Mouse (Mus musculus): ENCODE data around the gene Ybx2. TPM values are rescaled to one million over a fixed set of nuclear protein-coding genes. Genes with fewer than 3 reads are reported as not detected.
"Not testable (repeated sequence)": the region's sequence is repeated elsewhere in the genome, so short reads cannot be mapped to it uniquely, and the experiment has no call there.

Gene Ybx2
- polyA plus RNA-seq, 1 experiment from 2014 or later, result 5.0 TPM

DNA sequence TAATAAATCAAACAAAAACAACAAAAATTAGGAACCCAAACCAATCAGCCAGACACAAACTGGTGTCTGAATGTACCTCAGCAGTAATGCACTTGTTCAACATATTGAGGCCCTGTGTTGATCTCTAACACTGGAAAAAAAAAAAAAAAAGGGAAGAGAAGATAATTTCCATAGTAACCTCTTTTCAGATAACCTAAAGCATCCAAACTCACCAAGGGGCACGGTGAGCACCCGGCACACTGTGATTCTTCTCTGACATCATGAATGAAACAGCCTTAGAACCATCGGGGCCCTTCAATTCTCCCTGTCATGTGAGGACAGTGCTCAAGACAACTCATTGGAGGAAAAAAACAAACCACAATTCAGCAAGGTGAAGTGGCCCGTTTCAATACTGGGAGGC is 5.9 kb upstream of the Ybx2 start:
- H3K4me1 ChIP-seq (replicated peaks), result peaks cover 3% of the 10 kb centered on the region; the same call in 1 of the 2 replicates
- no peak overlapping the region for H3K4me2 ChIP-seq
- H3K27ac ChIP-seq (replicated peaks), result no peak overlapping the region
- H3K9me3 ChIP-seq, result no peaks in the 10 kb centered on the region
- H3K36me3 ChIP-seq, result no peaks in the 10 kb centered on the region
- ATAC-seq (ENCODE audit: low read depth), result no peak
- no peak overlapping the region for H3K4me3 ChIP-seq
- WGBS, result 87% methylated on average over 4 of the region's 4 CpGs
- H3K9ac ChIP-seq, result no peak overlapping the region
- H3K27me3 ChIP-seq, result peaks cover 5% of the 10 kb centered on the region

DNA sequence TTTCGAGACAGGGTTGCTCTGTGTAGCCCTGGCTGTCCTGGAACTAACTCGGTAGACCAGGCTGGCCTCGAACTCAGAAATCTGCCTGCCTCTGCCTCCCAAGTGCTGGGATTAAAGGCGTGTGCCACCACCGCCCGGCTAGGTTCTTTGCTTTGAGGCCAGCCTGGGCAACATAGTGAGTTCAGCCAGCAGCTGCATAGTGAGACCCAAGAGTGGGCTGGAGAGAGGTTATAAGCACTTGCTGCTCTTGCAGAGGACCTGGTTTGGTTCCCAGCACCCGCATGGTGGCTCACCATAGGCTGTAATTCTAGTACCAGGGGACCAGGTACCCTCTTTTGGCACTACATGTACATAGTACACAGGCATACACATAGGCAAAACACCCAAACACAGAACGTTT is 5.4 kb upstream of the Ybx2 start:
- ATAC-seq (ENCODE audit: low read depth); H3K9me3 ChIP-seq; H3K4me1 ChIP-seq (replicated peaks); H3K36me3 ChIP-seq; H3K27me3 ChIP-seq; H3K4me3 ChIP-seq; H3K4me2 ChIP-seq; H3K27ac ChIP-seq (replicated peaks); H3K9ac ChIP-seq: not testable (repeated sequence)
- WGBS, result 86% methylated on average over 8 of the region's 8 CpGs

DNA sequence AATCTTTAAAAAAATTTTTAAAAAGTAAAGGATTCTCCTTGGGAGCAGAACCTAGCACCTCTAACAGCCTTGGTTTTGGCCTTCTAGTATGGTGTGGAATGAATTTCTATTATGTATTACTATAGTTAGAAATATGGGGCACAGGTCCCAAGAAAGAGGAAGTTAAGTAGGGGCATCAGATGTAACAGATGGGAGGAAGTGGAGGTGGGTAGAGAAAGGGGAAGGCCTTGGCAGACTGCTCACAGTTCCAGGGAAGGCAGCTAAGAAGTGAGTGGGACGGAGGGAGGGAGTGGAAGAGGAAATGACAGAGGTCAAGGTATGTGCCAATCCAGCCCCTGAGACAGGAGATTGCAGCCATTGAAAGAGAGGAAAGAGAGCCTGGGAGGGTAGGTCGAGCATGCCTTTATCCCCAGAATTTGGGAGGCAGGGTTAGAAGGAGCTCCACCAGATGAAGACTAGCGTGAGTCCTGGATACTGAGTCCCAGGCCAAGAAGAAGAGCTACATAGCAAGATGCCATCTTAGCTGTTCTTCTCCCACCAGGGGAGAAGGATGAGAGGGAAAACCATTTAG is 4.5 kb upstream of the Ybx2 start:
- H3K4me3 ChIP-seq, result no peak overlapping the region
- WGBS, result 73% methylated on average over 3 of the region's 3 CpGs
- no peak overlapping the region for H3K9ac ChIP-seq
- H3K36me3 ChIP-seq, result no peaks in the 10 kb centered on the region
- H3K9me3 ChIP-seq, result no peaks in the 10 kb centered on the region
- no peak for ATAC-seq (ENCODE audit: low read depth)
- no peak overlapping the region for H3K27ac ChIP-seq (replicated peaks)
- peaks cover 10% of the 10 kb centered on the region for H3K4me1 ChIP-seq (replicated peaks)
- no peak overlapping the region for H3K4me2 ChIP-seq
- H3K27me3 ChIP-seq, result peaks cover 12% of the 10 kb centered on the region

DNA sequence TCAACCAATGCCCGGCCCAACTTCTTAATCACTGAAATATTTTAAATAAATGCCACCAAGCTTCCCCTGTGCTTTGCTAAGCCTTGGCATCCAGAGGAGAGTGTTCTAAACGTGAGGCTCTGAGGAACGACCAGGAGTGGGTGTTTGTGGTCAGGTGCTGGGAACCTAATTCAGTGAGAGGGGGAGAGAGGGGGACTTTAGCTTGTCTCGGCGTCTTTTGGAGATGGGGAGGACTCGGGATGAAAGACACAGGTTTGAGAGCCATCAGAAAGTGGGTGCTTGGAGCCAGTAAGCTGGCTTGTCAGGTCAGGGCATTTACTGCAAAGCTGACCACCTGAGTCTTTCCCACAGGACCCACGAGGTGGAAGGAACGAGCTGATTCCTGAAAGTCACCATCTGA is 3.8 kb upstream of the Ybx2 start:
- 76% methylated on average over 8 of the region's 8 CpGs for WGBS
- ATAC-seq (ENCODE audit: low read depth), result no peak
- Histone ChIP-seq H3K27me3 (peaks cover 19% of the 10 kb centered on the region), H3K9me3 (no peaks in the 10 kb centered on the region), H3K4me2 (no peak overlapping the region), H3K4me1 (replicated peaks) (peaks cover 17% of the 10 kb centered on the region), H3K9ac (no peak overlapping the region), H3K36me3 (no peaks in the 10 kb centered on the region), H3K27ac (replicated peaks) (no peak overlapping the region), H3K4me3 (no peak overlapping the region)

DNA sequence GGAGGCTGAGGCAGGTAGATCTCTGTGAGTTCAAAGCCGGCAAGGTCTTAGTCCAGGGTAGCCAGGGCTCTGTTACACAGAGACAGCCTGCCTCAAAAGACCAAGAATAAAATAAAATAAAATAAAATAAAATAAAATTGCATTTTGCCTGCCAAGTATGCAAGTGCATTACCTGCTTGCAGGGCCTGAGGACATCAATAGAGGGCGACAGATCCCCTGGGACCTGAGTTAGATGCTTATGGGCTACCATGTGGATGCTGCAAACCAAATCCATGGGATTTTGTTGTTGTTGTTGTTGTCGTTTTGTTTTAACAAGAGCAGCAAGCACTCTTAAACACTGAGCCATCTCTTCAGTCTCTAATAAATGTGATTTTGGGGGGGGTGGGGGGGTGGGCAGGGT is 3.3 kb upstream of the Ybx2 start:
- Histone ChIP-seq H3K4me2 (no peak overlapping the region), H3K27ac (replicated peaks) (no peak overlapping the region), H3K4me3 (no peak overlapping the region), H3K27me3 (peaks cover 24% of the 10 kb centered on the region), H3K9me3 (no peaks in the 10 kb centered on the region), H3K9ac (no peak overlapping the region), H3K36me3 (no peaks in the 10 kb centered on the region), H3K4me1 (replicated peaks) (peaks cover 22% of the 10 kb centered on the region)
- WGBS, result 37% methylated on average over 3 of the region's 3 CpGs
- ATAC-seq (ENCODE audit: low read depth), result no peak

DNA sequence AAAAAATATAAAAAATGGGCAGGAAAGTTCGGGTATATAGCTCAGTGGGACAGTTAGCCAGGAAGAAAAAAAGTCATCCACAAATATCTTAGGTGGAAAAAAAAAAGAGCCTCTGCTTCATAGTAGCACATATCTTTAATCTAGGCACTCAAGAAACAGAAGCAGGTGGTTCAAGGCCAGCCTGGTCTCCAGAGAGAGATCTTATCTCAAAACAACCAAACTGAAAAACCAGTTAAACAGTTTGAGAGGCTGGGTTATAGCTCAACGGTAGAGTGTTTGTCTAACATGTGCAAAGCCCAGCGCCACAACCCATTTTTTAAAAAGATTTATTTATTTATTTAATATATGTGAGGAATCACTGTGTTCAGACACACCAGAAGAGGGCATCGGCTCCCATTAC is 2.5 kb upstream of the Ybx2 start:
- Histone ChIP-seq H3K9ac (no peak overlapping the region), H3K4me2 (no peak overlapping the region), H3K9me3 (no peaks in the 10 kb centered on the region), H3K4me3 (no peak overlapping the region), H3K4me1 (replicated peaks) (peaks cover 23% of the 10 kb centered on the region), H3K36me3 (no peaks in the 10 kb centered on the region), H3K27ac (replicated peaks) (no peak overlapping the region), H3K27me3 (peaks cover 32% of the 10 kb centered on the region)
- ATAC-seq (ENCODE audit: low read depth), result no peak
- 76% methylated on average over 4 of the region's 4 CpGs for WGBS

DNA sequence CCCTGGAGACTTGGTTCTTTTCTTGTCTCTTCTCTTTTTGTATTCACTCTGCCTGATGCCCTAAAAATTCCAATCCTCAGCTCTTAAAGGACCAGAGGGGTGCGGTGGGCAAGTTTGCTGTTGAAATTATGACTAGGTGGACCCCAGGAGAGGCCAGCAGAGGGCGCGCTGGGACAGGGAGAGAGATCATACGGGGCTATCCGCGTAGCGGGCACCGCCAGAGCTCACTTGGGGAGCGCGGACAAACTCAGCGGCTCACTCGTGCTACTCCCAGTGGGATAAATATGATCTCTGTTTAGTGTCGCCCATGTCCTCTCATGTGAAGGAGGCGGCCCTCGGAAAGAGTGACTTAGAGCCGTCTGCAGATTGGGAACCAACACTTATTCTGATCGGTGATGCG is 1.4 kb upstream of the Ybx2 start:
- Histone ChIP-seq H3K9ac (peak overlapping the region; percentile 22; the same call in 1 of the 2 replicates), H3K27ac (replicated peaks) (no peak overlapping the region), H3K27me3 (peaks cover 43% of the 10 kb centered on the region), H3K9me3 (no peaks in the 10 kb centered on the region), H3K36me3 (no peaks in the 10 kb centered on the region), H3K4me1 (replicated peaks) (peaks cover 23% of the 10 kb centered on the region), H3K4me2 (peak overlapping the region; percentile 99), H3K4me3 (peak overlapping the region; percentile 55; the same call in 1 of the 2 replicates)
- ATAC-seq (ENCODE audit: low read depth), result no peak
- WGBS, result under 1% methylated on average over 18 of the region's 18 CpGs

DNA sequence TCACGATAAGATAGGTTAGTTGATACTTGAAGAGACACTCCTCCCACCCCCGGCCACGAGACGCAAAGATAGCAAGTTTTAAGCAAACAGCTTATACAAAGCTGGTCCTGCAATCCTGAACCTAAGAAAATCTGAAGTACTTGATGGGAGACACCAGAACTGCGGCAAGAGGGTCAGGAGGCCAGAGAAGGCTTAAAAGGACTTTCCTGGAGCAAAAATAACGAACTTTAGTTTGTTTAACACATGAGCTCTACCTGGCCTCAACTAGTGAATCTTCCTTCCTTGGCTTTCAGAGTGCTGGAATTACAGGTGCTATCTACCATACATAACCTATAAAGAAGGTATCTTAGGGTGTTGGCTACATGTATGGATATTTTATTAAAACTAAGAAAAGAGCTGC is 915 bp upstream of the Ybx2 start:
- H3K4me2 ChIP-seq, result peak overlapping the region; percentile 99
- peak overlapping the region; percentile 55 for H3K4me3 ChIP-seq
- ATAC-seq (ENCODE audit: low read depth), result no peak
- WGBS, result 19% methylated on average over 6 of the region's 6 CpGs
- peaks cover 23% of the 10 kb centered on the region for H3K4me1 ChIP-seq (replicated peaks)
- peaks cover 48% of the 10 kb centered on the region for H3K27me3 ChIP-seq
- H3K36me3 ChIP-seq, result no peaks in the 10 kb centered on the region
- H3K9me3 ChIP-seq, result no peaks in the 10 kb centered on the region
- H3K9ac ChIP-seq, result peak overlapping the region; percentile 22; the same call in 1 of the 2 replicates
- H3K27ac ChIP-seq (replicated peaks), result no peak overlapping the region

DNA sequence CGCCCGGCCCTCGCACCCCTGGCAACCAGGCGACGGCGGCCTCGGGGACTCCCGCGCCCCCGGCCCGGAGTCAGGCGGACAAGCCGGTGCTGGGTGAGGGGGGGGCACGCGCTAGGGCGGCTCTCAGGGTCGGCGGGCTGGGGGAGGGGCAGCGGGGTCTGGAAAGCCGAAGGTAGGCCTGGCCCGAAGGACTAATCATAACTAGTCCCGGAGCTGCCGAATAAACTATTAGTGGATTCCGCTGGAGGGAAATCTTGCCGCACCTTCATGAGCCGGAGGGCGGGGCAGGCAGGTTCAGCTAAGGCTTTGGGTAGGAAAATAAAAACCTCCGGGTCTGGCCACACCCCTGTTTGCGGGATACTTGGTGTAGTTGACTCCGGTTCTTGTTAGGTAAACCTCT is 560 bp downstream of the Ybx2 start:
- peaks cover 50% of the 10 kb centered on the region for H3K27me3 ChIP-seq
- ATAC-seq (ENCODE audit: low read depth), result peak; percentile 34

DNA sequence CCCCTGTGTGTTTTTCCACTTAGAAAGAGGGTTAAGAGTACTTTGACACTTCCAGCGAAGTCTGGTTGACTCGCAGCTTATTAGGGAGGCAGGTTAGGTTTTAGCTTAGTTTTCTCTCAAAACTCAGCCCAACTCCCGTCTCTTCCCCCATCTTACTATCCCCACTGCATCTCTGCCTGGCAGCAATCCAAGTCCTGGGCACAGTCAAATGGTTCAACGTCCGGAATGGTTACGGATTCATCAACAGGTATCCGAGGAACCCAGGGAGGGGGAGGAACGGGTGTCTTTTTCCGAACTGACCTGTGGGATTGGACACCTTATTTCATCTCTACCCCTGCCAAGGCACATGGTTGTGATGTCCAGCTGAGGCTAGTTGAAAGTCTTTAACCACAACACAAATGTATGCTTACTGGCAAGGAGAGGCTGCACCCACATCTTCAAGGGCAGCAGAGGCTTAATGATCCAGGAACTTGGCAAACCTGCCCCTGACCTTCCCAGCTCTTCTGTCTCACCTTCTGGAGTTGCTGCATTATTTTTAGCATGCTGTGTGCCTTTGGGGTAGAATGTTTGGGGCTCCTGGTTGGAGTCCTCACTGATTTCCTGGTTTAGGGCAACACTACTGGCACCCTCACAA is 1.2 kb downstream of the Ybx2 start:
- Histone ChIP-seq H3K36me3 (no peaks in the 10 kb centered on the region), H3K4me3 (peak overlapping the region; percentile 55), H3K9me3 (no peaks in the 10 kb centered on the region), H3K27me3 (peaks cover 50% of the 10 kb centered on the region), H3K9ac (no peak overlapping the region), H3K4me2 (peak overlapping the region; percentile 99), H3K4me1 (replicated peaks) (peaks cover 26% of the 10 kb centered on the region), H3K27ac (replicated peaks) (no peak overlapping the region)
- ATAC-seq (ENCODE audit: low read depth), result no peak
- 43% methylated on average over 9 of the region's 9 CpGs for WGBS

More for the DNA sequence above, 560 bp downstream of the Ybx2 start:
- 1% methylated on average over 29 of the region's 30 CpGs for WGBS
- Histone ChIP-seq H3K4me1 (replicated peaks) (peaks cover 26% of the 10 kb centered on the region), H3K4me3 (peak overlapping the region; percentile 55), H3K27ac (replicated peaks) (no peak overlapping the region), H3K9me3 (no peaks in the 10 kb centered on the region), H3K36me3 (no peaks in the 10 kb centered on the region), H3K4me2 (peak overlapping the region; percentile 99), H3K9ac (peak overlapping the region; percentile 74)

DNA sequence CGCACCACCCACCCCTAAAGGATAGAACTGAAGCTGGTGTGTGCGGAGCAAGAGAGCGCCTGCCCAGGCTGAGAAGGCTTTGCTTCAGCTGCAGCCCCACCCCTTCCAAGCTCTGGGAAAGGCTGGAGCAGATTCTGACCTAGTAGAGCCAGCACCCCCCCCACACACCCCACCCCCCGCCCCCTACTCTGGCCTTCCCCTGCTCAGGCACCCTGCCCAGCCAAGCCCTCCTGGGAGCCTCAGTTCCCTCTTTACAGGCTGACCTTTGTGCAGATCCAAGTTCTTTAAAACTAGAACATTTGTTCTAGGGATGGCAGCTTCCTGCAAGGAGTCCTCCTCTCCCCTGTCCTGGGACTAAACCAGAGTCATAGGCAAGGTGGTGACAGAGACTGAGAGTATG is 1.8 kb downstream of the Ybx2 start:
- WGBS, result 53% methylated on average over 4 of the region's 4 CpGs
- Histone ChIP-seq H3K4me2 (no peak overlapping the region), H3K4me1 (replicated peaks) (peaks cover 26% of the 10 kb centered on the region)

DNA sequence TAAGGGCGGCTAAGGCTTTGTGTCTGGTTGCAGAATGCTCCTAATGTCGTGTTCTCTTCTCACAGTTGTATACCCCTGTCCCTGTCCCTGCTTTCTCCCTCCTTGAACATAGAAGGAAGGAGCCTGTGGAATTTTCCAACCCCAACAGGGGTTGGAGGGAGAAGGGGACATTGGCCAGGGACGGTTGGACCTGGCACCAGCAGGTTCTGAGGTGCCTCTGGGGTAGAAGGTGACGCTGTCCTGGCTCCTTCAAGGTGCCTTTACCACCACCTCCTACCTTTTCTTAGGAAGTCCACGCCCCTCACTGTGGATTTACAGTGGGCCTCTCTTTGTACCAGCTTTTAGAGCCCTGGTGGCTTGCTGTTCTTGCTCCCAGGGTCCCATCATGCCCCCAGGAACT is 2.2 kb downstream of the Ybx2 start:
- Histone ChIP-seq H3K9me3 (no peaks in the 10 kb centered on the region), H3K27me3 (peaks cover 50% of the 10 kb centered on the region), H3K4me1 (replicated peaks) (peaks cover 26% of the 10 kb centered on the region), H3K27ac (replicated peaks) (no peak overlapping the region), H3K36me3 (no peaks in the 10 kb centered on the region), H3K4me3 (no peak overlapping the region), H3K4me2 (no peak overlapping the region), H3K9ac (no peak overlapping the region)
- ATAC-seq (ENCODE audit: low read depth), result no peak
- 56% methylated on average over 5 of the region's 5 CpGs for WGBS

More for the DNA sequence above, 1.8 kb downstream of the Ybx2 start:
- H3K27ac ChIP-seq (replicated peaks), result no peak overlapping the region
- H3K4me3 ChIP-seq, result no peak overlapping the region
- ATAC-seq (ENCODE audit: low read depth), result no peak
- no peaks in the 10 kb centered on the region for H3K36me3 ChIP-seq
- H3K27me3 ChIP-seq, result peaks cover 50% of the 10 kb centered on the region
- H3K9me3 ChIP-seq, result no peaks in the 10 kb centered on the region
- no peak overlapping the region for H3K9ac ChIP-seq

Measured in neural tube, embryonic 13.5 days (tissue).